Mouse (Mus musculus) bone marrow macrophage, adult 2 months (primary cell): ENCODE data around the gene Fam187b. TPM values are rescaled to one million over a fixed set of nuclear protein-coding genes. Genes with fewer than 3 reads are reported as not detected.

ENCODE experiments used
- H3K27ac ChIP-seq: 2 replicates; pipeline ENCODE4 v1.5.1; 2012; ENCODE audit warnings: low read depth, low read length; ENCODE audit not compliant: insufficient read depth
- H3K4me1 ChIP-seq: 2 replicates; pipeline ENCODE4 v1.6.1; 2012; ENCODE audit warnings: low read length; ENCODE audit not compliant: control insufficient read depth, insufficient read depth
- H3K4me3 ChIP-seq: 2 replicates; pipeline ENCODE4 v1.5.1; 2012; ENCODE audit warnings: mild to moderate bottlenecking, low read length, moderate library complexity; ENCODE audit not compliant: insufficient read depth
- CTCF ChIP-seq: IDR thresholded peaks from 2 replicates; pipeline ENCODE4 v1.5.1; 2012; ENCODE audit warnings: low read depth, mild to moderate bottlenecking, low read length, moderate library complexity
- POLR2A ChIP-seq: IDR thresholded peaks from 2 replicates; pipeline ENCODE4 v1.6.1; 2012; ENCODE audit warnings: mild to moderate bottlenecking, low read depth, low read length, borderline replicate concordance
- polyA plus RNA-seq: library from polyadenylated mRNA; stranded (reverse); fragments of >200 nt; gene quantifications from 2 replicates; pipeline ENCODE4 v1.2.4, GENCODE M21; 2012; ENCODE audit not compliant: missing spikeins, insufficient read depth, insufficient read length

The Fam187b gene
- polyA plus RNA-seq, 1 experiment, result 4.6 TPM

GRCm38 (mm10) chr7:30973251-30973500, 414 bp upstream of the Fam187b start, which contains the start of gene Lsr:
Gene Lsr (minus strand): TSS chr7:30973464.
- Histone ChIP-seq H3K4me1 (no peaks in the 10 kb centered on the region), H3K4me3 (peak within 1 kb of the TSS; percentile 61), H3K27ac (peak within 1 kb of the TSS; percentile 56)
- TF ChIP-seq CTCF (no peak), POLR2A (no peak)

GRCm38 (mm10) chr7:30981703-30982102, 8.1 kb downstream of the Fam187b start:
- Histone ChIP-seq H3K4me3 (no peak overlapping the region), H3K27ac (no peak overlapping the region), H3K4me1 (no peaks in the 10 kb centered on the region)
- no peak for TF ChIP-seq CTCF
- TF ChIP-seq POLR2A, result no peak

GRCm38 (mm10) chr7:30985357-30985756, 11.8 kb downstream of the Fam187b start:
- H3K4me3 ChIP-seq, result no peak overlapping the region
- TF ChIP-seq CTCF, result no peak
- TF ChIP-seq POLR2A, result no peak
- peaks cover 14% of the 10 kb centered on the region for H3K4me1 ChIP-seq
- no peak overlapping the region for H3K27ac ChIP-seq

- peaks cover 19% of the 10 kb centered on the region for H3K4me1 ChIP-seq
- TF ChIP-seq CTCF (no peak), POLR2A (no peak)
- H3K27ac ChIP-seq, result no peak overlapping the region
- H3K4me3 ChIP-seq, result no peak overlapping the region
Measured at GRCm38 (mm10) chr7:30988519-30989162, 15.1 kb downstream of the Fam187b start.

- Histone ChIP-seq H3K27ac (no peak overlapping the region), H3K4me1 (peaks cover 26% of the 10 kb centered on the region), H3K4me3 (no peak overlapping the region)
- no peak for TF ChIP-seq CTCF
- TF ChIP-seq POLR2A, result no peak
Measured at GRCm38 (mm10) chr7:30992148-30992547, 18.6 kb downstream of the Fam187b start.

- Histone ChIP-seq H3K27ac (no peak overlapping the region), H3K4me3 (no peak overlapping the region), H3K4me1 (peaks cover 23% of the 10 kb centered on the region)
- TF ChIP-seq CTCF (no peak), POLR2A (no peak)
Measured at GRCm38 (mm10) chr7:30993986-30994385, 20.4 kb downstream of the Fam187b start.

- no peak overlapping the region for H3K27ac ChIP-seq
- no peak for TF ChIP-seq POLR2A
- TF ChIP-seq CTCF, result no peak
Measured at GRCm38 (mm10) chr7:30996491-30996890, 22.9 kb downstream of the Fam187b start.

GRCm38 (mm10) chr7:31000505-31001020, 27.0 kb downstream of the Fam187b start:
- Histone ChIP-seq H3K27ac (peak overlapping the region; percentile 90), H3K4me1 (peaks cover 43% of the 10 kb centered on the region), H3K4me3 (peak overlapping the region; percentile 24)
- TF ChIP-seq POLR2A (no peak), CTCF (no peak)

More at GRCm38 (mm10) chr7:30996491-30996890, 22.9 kb downstream of the Fam187b start:
- Histone ChIP-seq H3K4me1 (peaks cover 37% of the 10 kb centered on the region), H3K4me3 (no peak overlapping the region)

GRCm38 (mm10) chr7:31002650-31003049, 29.1 kb downstream of the Fam187b start:
- TF ChIP-seq CTCF, result no peak
- no peak for TF ChIP-seq POLR2A
- H3K4me1 ChIP-seq, result peaks cover 52% of the 10 kb centered on the region
- peak overlapping the region; percentile 90 for H3K27ac ChIP-seq
- H3K4me3 ChIP-seq, result peak overlapping the region; percentile 52

GRCm38 (mm10) chr7:31007775-31008174, 34.2 kb downstream of the Fam187b start:
- TF ChIP-seq CTCF (no peak), POLR2A (no peak)
- H3K27ac ChIP-seq, result peak overlapping the region; percentile 98
- no peak overlapping the region for H3K4me3 ChIP-seq
- H3K4me1 ChIP-seq, result peaks cover 43% of the 10 kb centered on the region
